ENCODE assay signal across 9 mouse cellular contexts in the genomic region with DNA sequence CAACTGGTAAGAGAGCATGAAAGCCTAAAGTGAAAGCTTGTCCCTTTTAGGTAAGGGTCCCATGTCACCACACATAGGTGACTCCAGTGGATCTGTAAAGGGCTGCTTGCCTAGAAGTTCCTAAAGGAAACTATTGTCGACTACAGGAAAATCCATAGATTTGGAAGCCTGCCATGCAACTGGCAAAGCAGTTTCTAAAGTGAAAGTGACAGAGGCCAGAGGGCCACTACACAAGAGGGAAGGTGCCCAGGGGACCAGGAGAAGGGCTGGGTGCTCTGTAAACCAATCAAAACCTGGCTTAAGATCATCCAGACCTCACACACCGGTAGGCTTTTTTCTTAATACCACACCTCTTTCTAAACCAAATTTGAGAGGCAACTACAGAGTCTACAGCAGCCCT. TPM values are rescaled to one million over a fixed set of nuclear protein-coding genes. Genes with fewer than 3 reads are reported as not detected.
A peak's percentile ranks its signal among the peaks of the same experiment; 100 is the strongest.
DNase-seq lines count a peak whose midpoint lies in the region; ATAC-seq and TF ChIP-seq lines count a peak whose summit lies in the region.
"Had no signal": no experiment of that assay in that cellular context is flagged by ENCODE, and none has a peak within 500 bp of the region (broad histone marks: within the 10 kb centered on the region; RNA-seq: fewer than 3 reads in every experiment).

No protein-coding gene starts in this region.

- H3K36me3 ChIP-seq in forebrain, embryonic 11.5 days (ENCODE audit: control insufficient read depth, insufficient read depth, low read length) = no peaks in the 10 kb centered on the region
- no peaks in the 10 kb centered on the region for H3K36me3 ChIP-seq in forebrain, postnatal 0 days (ENCODE audit: insufficient read depth)
- no peaks in the 10 kb centered on the region for H3K36me3 ChIP-seq in liver, embryonic 15.5 days (replicated peaks)
- H3K36me3 ChIP-seq in liver, embryonic 12.5 days = no peaks in the 10 kb centered on the region

- no peak for ATAC-seq in forebrain, embryonic 11.5 days (replicated peaks; ENCODE audit: low FRiP score)
- no peak for ATAC-seq in forebrain, postnatal 0 days
- no peak for ATAC-seq in liver, embryonic 15.5 days (ENCODE audit: insufficient read depth)
- ATAC-seq in liver, embryonic 12.5 days = no peak
- ATAC-seq in monocyte, adult 5-6 weeks (replicated peaks; ENCODE audit: insufficient number of reproducible peaks, low FRiP score, low TSS enrichment, poor library complexity, severe bottlenecking) = no peak

- no peak overlapping the region for H3K4me3 ChIP-seq in forebrain, embryonic 11.5 days (ENCODE audit: low read depth, low read length)
- H3K4me3 ChIP-seq in forebrain, postnatal 0 days (ENCODE audit: low read depth, low read length) = no peak overlapping the region
- H3K4me3 ChIP-seq in liver, embryonic 15.5 days (replicated peaks) = no peak overlapping the region
- H3K4me3 ChIP-seq in liver, embryonic 12.5 days = no peak overlapping the region

- H3K9ac ChIP-seq in forebrain, embryonic 11.5 days (ENCODE audit: low read length) = no peak overlapping the region
- H3K9ac ChIP-seq in forebrain, postnatal 0 days = no peak overlapping the region
- no peak overlapping the region for H3K9ac ChIP-seq in liver, embryonic 15.5 days
- H3K9ac ChIP-seq in liver, embryonic 12.5 days = no peak overlapping the region

- peak; percentile 40 for DNase-seq in forebrain, embryonic 11.5 days (ENCODE audit: low spot score)
- no peak for DNase-seq in forebrain, postnatal 0 days
- DNase-seq in NIH3T3 (ENCODE audit: low read depth) = peak; percentile 44
- peak; percentile 21 for DNase-seq in lung, postnatal 10 days
- no peak for DNase-seq in gastrocnemius, adult 18-20 months (ENCODE audit: low spot score)
- DNase-seq: kidney, adult 8-10 months had no signal

- no peaks in the 10 kb centered on the region for H3K27me3 ChIP-seq in forebrain, embryonic 11.5 days (ENCODE audit: control insufficient read depth, insufficient read depth, low read length)
- H3K27me3 ChIP-seq in forebrain, postnatal 0 days (ENCODE audit: insufficient read depth, low read length) = no peaks in the 10 kb centered on the region
- H3K27me3 ChIP-seq in liver, embryonic 15.5 days = no peaks in the 10 kb centered on the region
- no peaks in the 10 kb centered on the region for H3K27me3 ChIP-seq in liver, embryonic 12.5 days (replicated peaks)

- TF ChIP-seq CTCF in forebrain, postnatal 0 days (IDR thresholded peaks at IDR 0.05; ENCODE audit: low read depth) = no peak

- no peak overlapping the region for H3K4me2 ChIP-seq in forebrain, embryonic 11.5 days (ENCODE audit: low read depth, low read length, severe bottlenecking)
- H3K4me2 ChIP-seq in forebrain, postnatal 0 days (ENCODE audit: low read depth) = no peak overlapping the region
- H3K4me2 ChIP-seq in liver, embryonic 15.5 days = peak overlapping the region; percentile 7; the same call in 1 of the 2 replicates
- H3K4me2 ChIP-seq in liver, embryonic 12.5 days = no peak overlapping the region

- peaks cover 15% of the 10 kb centered on the region; the same call in 1 of the 2 replicates for H3K4me1 ChIP-seq in forebrain, embryonic 11.5 days (replicated peaks; ENCODE audit: control insufficient read depth, insufficient read depth, low read length)
- H3K4me1 ChIP-seq in forebrain, postnatal 0 days (ENCODE audit: insufficient read depth) = no peaks in the 10 kb centered on the region
- peaks cover 4% of the 10 kb centered on the region; the same call in 1 of the 2 replicates for H3K4me1 ChIP-seq in liver, embryonic 15.5 days (replicated peaks)
- H3K4me1 ChIP-seq in liver, embryonic 12.5 days = 0 out of 2 replicates have a peak, but pooled peaks cover 9% of the 10 kb centered on the region

- no peak overlapping the region for H3K27ac ChIP-seq in forebrain, embryonic 11.5 days (ENCODE audit: low read depth, low read length)
- no peak overlapping the region for H3K27ac ChIP-seq in forebrain, postnatal 0 days (ENCODE audit: low read depth, low read length)
- H3K27ac ChIP-seq in liver, embryonic 15.5 days (replicated peaks) = no peak overlapping the region
- no peak overlapping the region for H3K27ac ChIP-seq in liver, embryonic 12.5 days

- WGBS in forebrain, embryonic 11.5 days = 46% methylated on average over 2 of the region's 2 CpGs
- WGBS in forebrain, postnatal 0 days = 26% methylated on average over 2 of the region's 2 CpGs
- WGBS in liver, embryonic 15.5 days (ENCODE audit: insufficient replicate concordance) = 49% methylated on average over 2 of the region's 2 CpGs
- 59% methylated on average over 2 of the region's 2 CpGs for WGBS in liver, embryonic 12.5 days (ENCODE audit: insufficient replicate concordance)

- no peaks in the 10 kb centered on the region for H3K9me3 ChIP-seq in forebrain, embryonic 11.5 days (ENCODE audit: control insufficient read depth, low read length)
- H3K9me3 ChIP-seq in forebrain, postnatal 0 days (ENCODE audit: low read length) = no peaks in the 10 kb centered on the region
- no peaks in the 10 kb centered on the region for H3K9me3 ChIP-seq in liver, embryonic 15.5 days (replicated peaks)
- H3K9me3 ChIP-seq in liver, embryonic 12.5 days (replicated peaks) = no peaks in the 10 kb centered on the region

RNA-seq across cellular contexts. Expression of gene Igf2bp2, which starts 12.7 kb away (rescaled TPM):
- polyA plus RNA-seq in forebrain, embryonic 11.5 days (2014; fragmentation: Nextera tagmentation; extraction: Ambion mirVana) = 155 and 169 TPM in 2 replicates
- 11.2 and 12.2 TPM in 2 replicates for total RNA-seq in forebrain, postnatal 0 days (2014; rRNA removed)
- 4.7 and 5.6 TPM in 2 replicates for polyA plus RNA-seq in forebrain, postnatal 0 days (2015; fragmentation: Nextera tagmentation; extraction: Ambion mirVana)
- 8.4 and 8.7 TPM in 2 replicates for polyA plus RNA-seq in liver, embryonic 15.5 days (2015; fragmentation: Nextera tagmentation; extraction: Ambion mirVana)
- 29.2 and 30.5 TPM in 2 replicates for polyA plus RNA-seq in liver, embryonic 12.5 days (2016; fragmentation: Nextera tagmentation; extraction: Ambion mirVana)
- total RNA-seq in gastrocnemius, adult 18-20 months (2021) = 1 to 10 TPM; 1.4 to 1.5 TPM
- 0.10 TPM in 1 of 3 replicates, not detected in the others for total RNA-seq in monocyte, adult 5-6 weeks (2017)

Comparison
In these comparisons a context has a peak if more than half of its experiments do, and no peak if none do; other contexts are left out.
1. DNase-seq: peak in forebrain, embryonic 11.5 days (single experiment), NIH3T3 (single experiment) and lung, postnatal 10 days (single experiment); none in forebrain, postnatal 0 days (single experiment) and gastrocnemius, adult 18-20 months (single experiment).